Mouse (Mus musculus) limb, embryonic 15.5 days (tissue): ENCODE results near the gene Cinp. TPM values are rescaled to one million over a fixed set of nuclear protein-coding genes. Genes with fewer than 3 reads are reported as not detected.

ENCODE experiments used
- ATAC-seq: fragments of 200-750 bp; cut with Nextera tagmentation; 2 replicates; pipeline ENCODE4 v1.8.0; 2017; ENCODE audit warnings: low read depth, moderate TSS enrichment; ENCODE audit not compliant: insufficient number of reproducible peaks, low FRiP score, low TSS enrichment
- H3K27ac ChIP-seq: fragments of 300-500 bp; sonication (generic); 2 replicates; pipeline ENCODE4 v1.5.1; 2015; ENCODE audit warnings: moderate library complexity, mild to moderate bottlenecking, inconsistent platforms
- H3K27me3 ChIP-seq: fragments of 300-500 bp; sonication (generic); 2 replicates; pipeline ENCODE4 v1.6.1; 2015; ENCODE audit warnings: inconsistent platforms
- H3K36me3 ChIP-seq: fragments of 300-500 bp; sonication (generic); 2 replicates; pipeline ENCODE4 v1.6.1; 2015; ENCODE audit warnings: inconsistent platforms
- H3K4me1 ChIP-seq: fragments of 300-500 bp; sonication (generic); 2 replicates; pipeline ENCODE4 v1.6.1; 2015; ENCODE audit warnings: inconsistent platforms
- H3K4me2 ChIP-seq: fragments of 300-500 bp; sonication (generic); 2 replicates; pipeline ENCODE4 v1.6.1; 2015; ENCODE audit warnings: mild to moderate bottlenecking, inconsistent platforms
- H3K4me3 ChIP-seq: fragments of 300-500 bp; sonication (generic); 2 replicates; pipeline ENCODE4 v1.5.1; 2015; ENCODE audit warnings: mild to moderate bottlenecking, inconsistent platforms
- H3K9ac ChIP-seq: fragments of 300-500 bp; sonication (generic); 2 replicates; pipeline ENCODE4 v1.6.1; 2015; ENCODE audit warnings: inconsistent platforms
- H3K9me3 ChIP-seq: fragments of 300-500 bp; sonication (generic); 2 replicates; pipeline ENCODE4 v1.6.1; 2016; ENCODE audit warnings: inconsistent platforms
- WGBS: fragments of 180-500 bp; shearing (Covaris S2); methylation state at CpG from one replicate; pipeline ENCODE4 v1.1.7; 2015; 5-methylcytosine and 5-hydroxymethylcytosine counted together
- polyA plus RNA-seq: library from polyadenylated mRNA; unstranded; fragments of >200 nt; fragmentation: Nextera tagmentation; extraction: Ambion mirVana; gene quantifications from 2 replicates; pipeline ENCODE4 v1.2.1, GENCODE M21; 2015

Gene Cinp
- polyA plus RNA-seq, 1 experiment from 2014 or later: 74.8 TPM

DNA sequence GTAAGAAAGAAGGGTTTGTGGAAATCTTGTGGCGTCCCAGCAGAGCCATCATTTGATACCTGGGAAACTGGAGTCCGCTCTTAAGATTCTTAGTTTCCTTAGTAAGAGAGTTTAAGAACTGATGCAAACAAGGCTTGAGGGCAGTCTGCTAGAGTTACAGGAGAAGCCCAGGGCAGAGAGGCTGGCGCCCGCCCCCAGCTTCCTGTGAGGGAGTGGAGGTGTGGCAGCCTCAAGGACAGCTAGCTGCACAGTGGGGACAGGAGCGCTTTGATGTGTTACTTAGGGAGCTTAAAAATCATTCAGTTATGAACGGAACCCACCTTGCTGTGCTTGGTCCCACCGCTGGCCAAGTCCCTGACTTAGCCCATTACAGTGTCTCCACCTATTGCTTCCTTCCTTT lies 31.7 kb downstream of the Cinp start:
- Histone ChIP-seq H3K4me1 (peaks cover 4% of the 10 kb centered on the region; the same call in 1 of the 2 replicates), H3K36me3 (peaks cover 54% of the 10 kb centered on the region), H3K4me2 (no peak overlapping the region), H3K9me3 (no peaks in the 10 kb centered on the region), H3K27me3 (no peaks in the 10 kb centered on the region), H3K9ac (no peak overlapping the region), H3K27ac (no peak overlapping the region), H3K4me3 (no peak overlapping the region)
- no peak for ATAC-seq
- WGBS: 70% methylated on average over 7 of the region's 7 CpGs

DNA sequence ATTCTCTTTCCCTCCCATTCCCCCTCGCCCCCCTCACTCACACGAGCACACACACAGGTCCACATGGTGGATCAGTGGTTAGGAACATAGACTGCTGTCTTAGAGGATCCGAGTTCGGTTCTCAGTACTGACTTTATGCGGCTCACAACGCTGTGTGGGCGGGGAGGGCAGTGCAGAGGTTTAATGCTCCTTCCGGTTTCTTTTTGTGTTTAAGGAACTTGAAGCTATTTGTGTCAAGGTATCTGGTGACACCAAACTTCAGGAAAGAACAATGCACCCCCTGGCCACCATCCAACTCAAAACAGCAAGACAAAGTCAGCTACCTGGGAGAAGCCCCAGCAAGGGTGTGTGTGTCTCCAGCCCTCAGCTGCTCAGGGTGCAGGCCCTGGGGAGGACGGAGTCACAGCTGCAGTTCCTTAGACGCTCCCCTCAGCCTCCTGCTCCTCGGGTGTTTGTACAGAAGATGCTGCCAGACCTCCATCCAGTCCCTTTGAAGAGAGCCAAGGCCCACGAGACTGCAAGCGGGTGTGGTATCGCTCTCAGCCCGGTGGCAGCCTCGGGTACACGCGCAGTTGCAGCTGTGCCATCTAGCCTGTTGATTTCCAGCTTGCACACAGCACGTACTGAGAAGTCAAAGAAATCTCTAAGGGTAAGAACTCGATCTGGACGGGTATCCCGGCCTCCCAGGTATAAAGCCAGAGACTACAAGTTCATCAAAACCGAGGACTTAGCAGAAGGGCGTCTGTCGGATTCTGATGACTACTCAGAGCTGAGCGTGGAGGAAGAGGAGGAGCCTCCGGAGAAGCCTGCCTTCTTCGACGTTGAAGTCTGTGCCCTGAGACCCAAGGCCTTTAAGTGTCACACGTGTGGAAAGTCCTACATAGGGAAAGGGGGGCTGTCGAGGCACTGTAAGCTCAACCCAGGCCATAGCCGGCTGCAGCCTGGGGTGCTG lies 33.9 kb downstream of the Cinp start:
- Histone ChIP-seq H3K36me3 (peaks cover 38% of the 10 kb centered on the region), H3K9me3 (no peaks in the 10 kb centered on the region), H3K4me1 (peaks cover 18% of the 10 kb centered on the region), H3K9ac (no peak overlapping the region), H3K4me3 (no peak overlapping the region), H3K27me3 (no peaks in the 10 kb centered on the region), H3K4me2 (no peak overlapping the region), H3K27ac (peak overlapping the region; percentile 64)
- no peak for ATAC-seq
- 79% methylated on average over 32 of the region's 32 CpGs for WGBS

DNA sequence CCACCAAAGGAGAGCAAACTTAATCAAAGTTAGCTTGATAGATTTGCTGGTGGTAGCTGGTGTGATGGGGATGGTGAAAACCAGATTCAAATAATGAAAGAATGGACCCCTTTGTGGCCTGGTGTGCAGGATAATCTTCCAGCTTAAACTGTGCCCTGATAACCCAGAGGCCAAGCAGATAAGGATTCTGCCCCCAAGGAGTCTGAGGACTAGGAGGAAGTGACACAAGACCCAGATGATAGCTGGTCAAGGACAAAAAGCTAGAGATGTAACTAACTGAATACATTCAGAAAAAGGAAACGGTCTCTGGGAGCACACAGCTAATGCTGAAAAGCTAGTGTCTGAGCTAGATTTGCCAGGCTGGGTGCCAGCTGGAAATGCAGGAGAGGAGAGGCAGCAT lies 37.0 kb downstream of the Cinp start:
- Histone ChIP-seq H3K27ac (no peak overlapping the region), H3K4me2 (no peak overlapping the region), H3K9ac (no peak overlapping the region), H3K9me3 (no peaks in the 10 kb centered on the region), H3K4me3 (no peak overlapping the region), H3K27me3 (peaks cover 8% of the 10 kb centered on the region; the same call in 1 of the 2 replicates), H3K36me3 (peaks cover 23% of the 10 kb centered on the region), H3K4me1 (peaks cover 22% of the 10 kb centered on the region)
- no peak for ATAC-seq
- WGBS: 89% methylated on average over 1 of the region's 1 CpGs

DNA sequence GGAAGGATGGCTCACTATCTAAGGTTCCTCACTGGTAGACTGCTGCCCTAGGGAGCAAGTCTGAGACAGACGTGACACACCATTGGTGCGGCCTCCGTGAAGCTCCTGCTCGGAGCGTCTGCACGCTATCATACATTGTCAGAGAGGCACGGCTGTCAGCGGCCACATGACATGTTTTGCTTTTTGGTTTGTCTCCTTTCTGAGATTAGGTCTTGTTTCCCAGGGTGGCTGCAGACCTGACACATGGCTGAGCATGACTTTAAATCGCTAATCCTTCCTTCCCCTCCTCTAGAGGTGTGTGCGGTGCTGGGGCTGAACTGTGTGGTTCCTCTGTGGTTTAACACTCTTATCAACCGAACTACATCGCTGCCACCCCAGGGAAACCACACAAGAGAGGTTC lies 37.5 kb downstream of the Cinp start:
- H3K4me2 ChIP-seq: peak overlapping the region; percentile 64
- H3K4me3 ChIP-seq: peak overlapping the region; percentile 89
- no peak for ATAC-seq
- peaks cover 18% of the 10 kb centered on the region for H3K36me3 ChIP-seq
- peaks cover 22% of the 10 kb centered on the region for H3K4me1 ChIP-seq
- 74% methylated on average over 12 of the region's 12 CpGs for WGBS
- H3K27me3 ChIP-seq: peaks cover 12% of the 10 kb centered on the region
- no peak overlapping the region for H3K27ac ChIP-seq
- H3K9ac ChIP-seq: no peak overlapping the region
- no peaks in the 10 kb centered on the region for H3K9me3 ChIP-seq

DNA sequence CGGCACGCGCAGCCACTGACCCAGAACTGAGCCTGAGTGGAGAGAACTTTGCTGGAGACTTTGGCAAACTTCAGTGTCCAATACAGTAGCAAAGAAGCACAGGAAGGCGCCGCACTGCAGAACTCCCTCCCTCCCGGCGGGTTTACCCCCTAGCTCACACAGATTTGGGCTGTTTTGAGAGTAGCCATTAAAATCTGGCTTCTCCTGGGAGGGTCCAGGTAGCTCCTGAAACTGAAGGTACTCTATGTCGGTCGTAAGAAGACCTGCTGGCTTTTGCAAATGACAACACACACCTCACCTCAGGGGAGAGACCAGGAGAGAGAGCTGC lies 38.1 kb downstream of the Cinp start:
- peak overlapping the region; percentile 64 for H3K4me2 ChIP-seq
- peaks cover 12% of the 10 kb centered on the region for H3K36me3 ChIP-seq
- no peak for ATAC-seq
- WGBS: 8% methylated on average over 9 of the region's 9 CpGs
- H3K9me3 ChIP-seq: no peaks in the 10 kb centered on the region
- peak overlapping the region; percentile 87 for H3K27ac ChIP-seq
- H3K4me3 ChIP-seq: peak overlapping the region; percentile 89
- peaks cover 27% of the 10 kb centered on the region for H3K4me1 ChIP-seq
- peaks cover 17% of the 10 kb centered on the region for H3K27me3 ChIP-seq
- peak overlapping the region; percentile 89 for H3K9ac ChIP-seq

DNA sequence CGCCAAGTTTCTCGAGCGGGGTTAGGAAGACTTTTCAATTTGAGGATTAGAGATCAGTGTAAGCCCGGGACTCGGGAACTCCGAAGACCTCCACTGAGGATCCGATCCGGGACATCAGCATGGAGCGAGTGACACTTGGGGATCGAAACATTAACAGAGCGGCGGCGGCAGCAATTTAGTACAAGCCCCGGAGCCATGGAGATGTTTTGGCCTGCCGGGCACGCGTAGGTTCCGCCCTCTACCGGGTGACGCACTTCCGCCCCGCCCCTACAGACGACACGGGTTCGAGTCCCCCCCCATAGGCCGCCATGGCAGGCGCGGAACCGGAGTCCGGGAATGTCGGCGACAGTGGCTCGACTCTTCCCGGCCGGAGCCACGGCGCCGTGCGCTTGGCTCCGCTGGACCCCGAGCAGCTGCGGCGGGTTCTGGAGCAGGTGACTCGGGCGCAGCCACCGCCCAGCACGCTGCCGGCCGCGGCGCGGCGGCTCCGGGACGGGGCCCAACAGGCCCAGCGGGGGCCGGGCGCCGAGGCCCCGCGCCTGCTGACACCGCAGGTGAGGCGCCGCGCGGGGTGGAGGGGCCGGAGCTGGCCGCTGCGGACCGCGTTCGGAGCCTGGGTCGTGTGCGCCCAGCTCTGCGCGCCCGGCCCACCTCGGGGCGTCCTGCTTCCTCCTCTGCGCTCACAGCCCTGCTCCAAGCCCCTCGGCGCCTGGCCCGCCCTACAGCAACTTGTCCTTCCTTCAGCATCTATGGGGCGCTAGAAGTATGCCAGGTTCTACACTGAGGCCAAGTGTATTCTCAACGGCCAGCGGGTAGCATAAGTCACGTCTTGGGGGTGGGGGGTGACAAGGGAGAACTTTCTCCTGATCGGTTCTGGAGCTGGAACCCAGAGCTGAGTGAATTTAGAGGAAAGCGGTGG lies 38.7 kb downstream of the Cinp start, which contains the start of gene Zfp839:
Gene Zfp839, plus strand, starts transcription at position 244 of the 919 bp plus-strand sequence.
- Histone ChIP-seq H3K27ac (peak within 1 kb of the TSS; percentile 87), H3K9me3 (no peaks in the 10 kb centered on the region), H3K27me3 (peaks cover 18% of the 10 kb centered on the region), H3K9ac (peak within 1 kb of the TSS; percentile 89), H3K36me3 (peaks cover 6% of the 10 kb centered on the region), H3K4me1 (peaks cover 33% of the 10 kb centered on the region), H3K4me3 (peak within 1 kb of the TSS; percentile 89), H3K4me2 (peak within 1 kb of the TSS; percentile 64)
- under 1% methylated on average over 79 of the region's 89 CpGs for WGBS
- ATAC-seq: peak; percentile 76

DNA sequence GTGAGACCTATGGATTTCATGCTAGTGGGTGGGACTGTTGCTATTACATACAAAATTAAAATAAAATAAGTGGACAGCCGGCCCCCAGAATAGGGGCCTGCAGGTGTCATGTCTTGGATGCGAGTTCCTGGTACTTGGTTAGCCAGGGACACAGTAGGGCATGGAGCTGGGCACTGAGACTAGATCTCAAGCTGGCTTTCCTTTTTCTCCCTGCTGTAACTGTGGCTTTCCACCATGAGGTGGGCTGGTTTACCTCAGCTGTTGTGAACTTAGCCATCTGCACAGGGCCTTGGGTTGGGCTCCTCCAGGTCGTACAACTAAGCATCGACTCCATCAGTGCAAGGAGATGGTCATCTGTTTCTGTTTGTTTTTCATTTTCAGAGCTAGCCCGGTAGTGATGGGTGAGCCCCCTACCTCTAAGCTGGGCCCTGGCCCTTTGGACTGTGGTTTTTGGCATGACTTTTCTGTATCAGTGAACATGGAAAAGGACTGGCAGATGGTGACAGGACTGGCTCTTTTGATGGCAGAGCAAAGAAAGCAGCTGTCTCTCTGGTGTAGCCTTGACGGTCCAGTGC lies 42.7 kb downstream of the Cinp start:
- peak overlapping the region; percentile 52 for H3K4me3 ChIP-seq
- H3K9ac ChIP-seq: no peak overlapping the region
- no peak overlapping the region for H3K27ac ChIP-seq
- no peak for ATAC-seq
- H3K27me3 ChIP-seq: peaks cover 22% of the 10 kb centered on the region
- H3K36me3 ChIP-seq: no peaks in the 10 kb centered on the region
- WGBS: 68% methylated on average over 6 of the region's 6 CpGs
- H3K4me1 ChIP-seq: peaks cover 31% of the 10 kb centered on the region
- H3K9me3 ChIP-seq: no peaks in the 10 kb centered on the region
- peak overlapping the region; percentile 78 for H3K4me2 ChIP-seq

DNA sequence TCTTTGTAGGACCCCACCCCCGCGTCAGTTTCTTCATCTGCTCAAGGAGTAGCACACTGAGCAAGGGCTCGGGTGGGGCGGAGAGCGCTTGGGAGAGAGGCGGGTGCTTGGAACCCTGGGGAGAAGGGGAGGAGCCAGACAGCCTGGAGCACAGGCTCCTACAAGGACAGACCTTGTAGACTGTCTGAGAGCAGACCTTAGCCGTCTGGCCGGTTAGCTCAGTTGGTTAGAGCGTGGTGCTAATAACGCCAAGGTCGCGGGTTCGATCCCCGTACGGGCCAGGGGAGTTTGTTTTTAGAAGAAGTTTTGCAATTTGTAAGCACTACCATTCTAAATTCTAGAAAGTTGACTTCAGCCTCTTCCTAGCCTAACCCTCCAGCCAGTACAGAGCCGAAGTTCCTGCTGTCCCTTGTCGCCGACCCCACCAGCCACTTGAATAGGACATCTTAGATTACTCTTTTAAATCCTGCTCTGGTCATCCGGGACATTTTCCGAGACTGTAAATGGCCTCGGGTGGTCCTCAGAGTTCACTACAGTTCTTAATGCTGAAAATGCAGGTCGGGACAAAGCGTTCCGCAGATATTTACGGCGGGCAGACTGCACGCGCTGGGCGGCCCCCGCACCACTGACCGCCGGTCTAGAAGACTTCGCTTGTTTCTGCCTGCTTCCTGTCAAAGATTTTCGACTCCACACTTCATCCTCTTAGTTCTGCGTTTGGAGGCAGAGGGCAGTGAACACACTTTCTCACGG lies 43.6 kb downstream of the Cinp start:
- Histone ChIP-seq H3K9ac (0 out of 2 replicates have a peak overlapping the region, but pooled peaks have one; percentile 24), H3K4me1 (peaks cover 24% of the 10 kb centered on the region), H3K27me3 (peaks cover 22% of the 10 kb centered on the region), H3K4me3 (peak overlapping the region; percentile 52), H3K27ac (peak overlapping the region; percentile 80), H3K36me3 (no peaks in the 10 kb centered on the region), H3K4me2 (peak overlapping the region; percentile 78), H3K9me3 (no peaks in the 10 kb centered on the region)
- ATAC-seq: peak; percentile 85
- WGBS: under 1% methylated on average over 36 of the region's 36 CpGs

DNA sequence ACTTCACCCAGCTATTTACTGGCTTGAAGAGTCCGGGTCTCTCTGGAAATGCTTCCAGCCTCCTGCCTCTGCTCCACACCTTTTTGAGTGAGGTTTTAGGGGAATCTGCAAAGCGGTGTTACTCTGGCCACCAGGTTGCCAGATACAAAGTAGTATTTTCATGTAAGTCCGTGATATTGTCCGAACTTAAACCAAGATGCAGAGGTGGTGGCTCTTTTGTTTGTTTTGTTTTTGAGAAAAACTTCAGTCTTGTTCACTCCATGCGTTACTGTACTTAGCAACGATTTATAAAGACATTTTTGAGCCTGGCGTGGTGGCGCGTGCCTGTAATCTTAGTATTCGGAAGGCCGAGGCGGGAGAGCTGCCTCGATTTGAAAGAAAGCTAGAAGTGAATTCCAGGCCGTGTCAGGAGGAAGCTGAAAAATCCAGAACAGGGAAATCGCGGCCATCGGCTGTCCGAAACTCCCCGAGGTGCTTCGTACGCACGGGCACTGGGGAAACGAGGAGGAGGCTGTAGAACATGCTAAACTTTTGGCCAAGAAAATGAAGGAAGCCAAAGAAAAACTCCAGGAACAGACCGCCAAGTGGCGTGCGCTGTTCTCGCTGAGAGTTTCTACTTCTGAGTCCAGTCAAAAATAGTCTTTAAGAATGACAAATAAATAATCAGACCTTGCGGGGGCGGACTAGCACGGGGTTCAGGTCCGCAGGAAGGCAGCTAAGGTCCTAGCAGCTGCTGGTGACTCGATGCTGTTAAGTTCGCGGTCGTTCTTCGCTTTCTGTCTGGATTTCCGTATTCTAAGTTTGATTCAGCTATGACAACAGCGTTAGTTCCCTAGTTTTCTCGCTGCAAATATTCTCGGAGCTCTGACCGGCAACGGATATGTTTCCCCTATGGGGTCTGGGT lies 44.5 kb downstream of the Cinp start:
- H3K9me3 ChIP-seq: no peaks in the 10 kb centered on the region
- H3K27ac ChIP-seq: peak overlapping the region; percentile 80
- peak overlapping the region; percentile 24; the same call in 1 of the 2 replicates for H3K9ac ChIP-seq
- H3K4me3 ChIP-seq: peak overlapping the region; percentile 52
- no peaks in the 10 kb centered on the region for H3K36me3 ChIP-seq
- peak overlapping the region; percentile 78 for H3K4me2 ChIP-seq
- WGBS: 2% methylated on average over 42 of the region's 42 CpGs
- 0 out of 2 replicates have a peak, but pooled peaks have one; percentile 9 for ATAC-seq
- peaks cover 22% of the 10 kb centered on the region for H3K27me3 ChIP-seq
- H3K4me1 ChIP-seq: peaks cover 20% of the 10 kb centered on the region
